Mouse (Mus musculus): Measurements from ENCODE around the gene Rfx1.
A peak's percentile ranks its signal among the peaks of the same experiment; 100 is the strongest.

The Rfx1 gene

DNA sequence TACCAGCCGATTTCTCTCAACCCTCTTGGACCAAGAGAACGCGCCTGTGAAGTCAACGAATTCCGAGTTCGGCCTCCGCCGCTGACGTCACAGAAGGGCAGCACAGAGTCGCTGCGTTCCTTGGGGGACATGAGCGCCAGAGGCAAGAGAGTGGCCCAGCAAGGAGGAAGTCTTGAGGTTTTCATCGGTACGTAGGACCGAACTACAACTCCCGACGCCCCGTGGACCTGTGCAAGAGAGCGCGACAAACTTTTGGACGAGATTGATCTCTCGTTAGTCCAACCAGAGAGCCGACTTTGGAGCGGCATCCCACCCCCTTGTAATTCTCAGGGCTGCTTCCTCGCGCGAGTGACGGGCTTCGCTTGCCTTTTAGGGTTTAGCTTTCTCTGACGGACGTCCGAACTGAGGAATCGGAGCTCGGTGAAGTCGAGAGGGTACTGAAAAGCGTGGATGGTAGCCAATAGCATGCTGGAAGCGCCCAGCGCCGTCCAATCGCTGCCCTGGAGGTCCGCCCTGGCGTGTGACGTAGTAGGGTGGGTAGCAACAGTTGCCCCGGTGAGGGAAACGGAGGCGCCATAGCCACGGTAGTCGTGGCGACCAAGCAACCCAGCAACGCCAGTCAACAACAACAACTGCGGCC is at the start of gene Rfx1:
Gene Rfx1 (plus strand): TSS at position 544 of the 640 bp plus-strand sequence.
- DNase-seq (ENCODE audit: low read depth, low spot score): peak; percentile 100

DNA sequence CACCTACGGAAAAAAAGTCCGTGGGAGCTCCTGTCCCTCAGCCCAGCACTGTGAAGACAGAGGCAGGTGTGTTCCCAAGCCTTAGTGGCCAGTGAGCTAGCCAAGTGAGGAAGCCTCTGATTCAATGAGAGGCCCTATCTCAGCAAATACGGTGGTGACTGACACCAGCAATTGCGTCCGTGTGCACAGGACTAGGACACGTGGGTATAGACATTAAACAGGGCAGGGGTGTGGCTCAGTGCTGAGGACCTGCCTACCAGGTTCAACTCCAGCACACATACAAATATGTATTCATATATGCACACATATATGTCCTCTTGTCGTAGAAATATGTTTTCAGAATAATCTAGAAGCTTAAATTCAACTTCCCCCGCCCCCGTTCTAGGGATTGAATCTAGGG is 46.9 kb upstream of the Rfx1 start:
- no peak for DNase-seq (ENCODE audit: low read depth, low spot score)

DNA sequence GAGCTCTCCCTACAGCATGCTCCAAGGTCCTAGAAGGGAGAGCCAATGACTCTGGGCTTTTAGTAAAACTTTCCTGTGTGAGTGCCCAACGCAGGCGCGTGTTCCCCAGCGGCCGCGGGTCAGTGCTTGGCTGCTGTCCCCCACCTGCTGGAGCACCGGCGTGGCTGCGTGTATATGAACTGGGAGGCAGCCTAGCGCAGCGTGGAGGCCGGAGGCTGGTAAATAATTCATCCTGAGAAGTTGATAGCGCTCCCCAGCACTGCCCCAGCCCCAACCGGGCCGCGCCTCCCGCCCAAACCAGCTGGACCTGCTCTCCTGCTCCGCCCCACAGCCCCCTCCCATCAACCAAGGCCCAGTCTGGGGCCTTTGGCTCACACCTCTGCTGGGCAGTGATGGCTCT is 45.5 kb upstream of the Rfx1 start, which contains the start of gene Palm3:
Gene Palm3 (plus strand): TSS at position 376 of the 400 bp plus-strand sequence.
- no peak for DNase-seq (ENCODE audit: low read depth, low spot score)

DNA sequence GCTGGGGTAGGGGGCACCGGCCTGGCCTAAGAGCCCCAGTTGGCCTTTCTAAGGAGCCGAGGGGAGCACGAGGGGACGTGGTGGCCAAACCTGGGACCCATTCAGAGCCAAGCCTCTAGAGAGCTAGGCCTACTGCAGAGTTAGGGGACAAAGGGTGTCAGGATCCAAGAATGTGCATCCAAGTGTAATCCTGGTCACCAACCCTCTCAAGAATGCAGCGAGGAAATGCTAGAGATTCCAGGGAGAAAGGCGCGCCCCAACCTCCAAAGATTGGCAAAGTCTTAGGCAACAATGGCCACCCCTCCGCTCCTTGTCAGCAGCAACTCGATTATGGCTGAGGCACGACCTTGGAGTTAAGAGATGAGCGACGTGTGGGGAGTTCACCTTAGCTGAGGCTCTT is 45.1 kb upstream of the Rfx1 start:
- no peak for DNase-seq (ENCODE audit: low read depth, low spot score)

DNA sequence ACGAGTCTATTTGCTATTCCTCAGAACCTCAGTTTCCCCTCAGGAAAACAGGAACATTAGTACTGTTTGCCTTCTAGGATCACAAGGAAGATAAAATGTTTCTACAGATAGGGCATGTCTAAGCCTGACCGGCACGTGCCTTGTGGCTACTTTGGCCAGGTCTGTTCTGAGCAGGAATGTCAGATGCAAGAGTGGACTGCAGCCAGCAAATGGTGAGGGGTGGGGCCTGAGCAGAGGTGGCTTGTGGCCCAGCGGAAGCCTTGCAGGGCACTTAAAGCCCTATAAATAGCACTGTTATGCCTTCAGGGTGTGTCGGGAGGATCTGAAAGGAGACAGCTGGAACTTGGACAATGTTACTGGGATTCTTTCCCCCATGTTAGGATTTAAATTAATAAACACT is 43.5 kb upstream of the Rfx1 start:
- no peak for DNase-seq (ENCODE audit: low read depth, low spot score)

DNA sequence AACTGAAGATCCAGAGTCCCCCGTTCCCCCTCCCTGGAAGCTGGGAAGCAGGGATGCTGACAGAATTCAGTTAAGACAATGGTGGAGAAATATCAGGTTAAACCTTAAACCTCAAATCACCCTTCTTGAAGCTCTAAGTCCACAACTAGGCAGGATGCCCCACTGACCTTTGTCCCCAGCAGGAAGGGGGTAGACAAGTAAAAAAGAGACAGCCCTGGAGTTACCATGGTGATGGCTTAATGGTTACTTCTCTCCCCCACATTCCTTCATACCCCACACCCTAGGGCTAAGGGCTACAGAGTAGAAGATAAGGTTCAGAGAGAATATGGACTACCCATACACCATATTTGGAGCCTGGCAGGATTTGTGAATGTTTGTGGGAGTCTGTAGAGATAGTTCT is 43.0 kb upstream of the Rfx1 start:
- no peak for DNase-seq (ENCODE audit: low read depth, low spot score)

DNA sequence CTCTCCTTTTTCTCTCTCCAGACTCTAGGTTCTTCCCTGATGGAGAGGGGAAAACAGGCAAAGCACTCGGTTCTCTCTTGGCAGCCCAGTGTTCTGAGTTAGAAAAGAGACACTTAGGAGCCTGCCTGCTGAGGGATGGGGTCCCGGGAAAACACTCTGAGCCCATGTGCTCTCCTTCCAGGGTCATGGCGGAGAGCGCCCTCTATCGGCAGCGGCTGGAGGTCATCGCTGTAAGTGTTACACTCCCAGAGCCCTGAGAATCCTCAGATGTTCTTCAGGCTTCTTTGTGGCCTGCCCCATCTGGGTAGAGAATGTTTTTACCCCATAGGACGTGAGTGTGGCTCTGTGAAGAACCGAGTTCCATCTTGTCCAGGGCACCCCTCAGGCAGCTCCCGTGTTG is 42.5 kb upstream of the Rfx1 start:
- peak; percentile 59 for DNase-seq (ENCODE audit: low read depth, low spot score)

DNA sequence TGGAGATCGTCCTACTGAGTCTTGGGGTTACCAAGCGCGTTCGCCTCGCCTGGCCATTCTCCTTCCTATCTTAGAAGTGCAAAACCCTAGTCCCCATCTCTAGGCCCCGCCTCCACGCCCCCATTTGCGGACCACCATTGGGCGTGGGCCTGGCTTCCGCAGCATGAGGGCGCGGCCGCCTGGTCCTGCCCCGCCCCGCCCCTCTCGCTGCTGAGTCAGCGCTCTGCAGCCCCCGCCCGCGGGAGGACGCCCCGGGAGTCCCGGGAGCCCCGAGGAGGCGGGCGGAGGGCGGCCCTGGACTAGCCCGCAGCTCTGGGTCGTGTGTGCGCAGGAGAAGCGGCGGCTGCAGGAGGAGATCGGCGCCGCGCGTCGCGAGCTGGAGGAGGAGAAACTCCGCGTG is 40.8 kb upstream of the Rfx1 start:
- no peak for DNase-seq (ENCODE audit: low read depth, low spot score)

DNA sequence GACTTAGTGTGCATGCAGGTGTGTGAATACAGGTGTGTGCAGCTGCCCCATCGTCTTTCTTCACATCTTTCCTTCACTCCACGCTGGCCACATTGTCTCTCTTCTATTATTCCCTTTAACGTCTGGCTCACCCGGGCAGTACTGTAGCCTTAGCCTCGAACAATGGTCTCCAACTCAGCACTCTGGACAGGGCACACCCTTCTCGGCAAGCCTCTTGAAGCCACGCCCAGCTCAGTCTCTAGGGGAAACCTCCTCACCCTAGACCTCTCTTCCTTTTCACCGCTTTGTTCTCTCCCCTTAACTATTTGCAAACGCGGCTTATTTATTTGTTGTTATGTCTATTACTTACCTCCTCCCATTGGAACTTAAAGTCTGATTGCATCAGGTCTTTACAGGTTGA is 39.2 kb upstream of the Rfx1 start:
- peak; percentile 44 for DNase-seq (ENCODE audit: low read depth, low spot score)

DNA sequence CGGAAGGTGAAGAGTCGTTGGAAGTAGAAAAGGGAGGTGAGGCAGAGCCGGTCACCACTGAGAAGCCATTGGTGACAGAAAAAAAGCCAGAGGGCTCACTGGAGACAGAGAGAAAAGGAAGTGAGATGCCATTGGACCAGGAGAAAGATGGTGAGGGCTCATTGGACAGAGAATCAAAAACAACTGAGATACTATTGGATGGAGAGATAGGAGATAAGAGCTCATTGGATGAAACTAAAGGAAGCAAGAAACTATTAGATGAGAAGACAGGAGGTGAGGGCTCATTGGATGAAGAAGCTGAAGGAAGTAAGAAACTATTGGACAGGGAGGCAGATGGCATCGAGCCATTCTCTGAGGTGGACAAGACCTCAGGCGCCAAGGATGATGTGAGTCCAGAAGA is 37.4 kb upstream of the Rfx1 start:
- peak; percentile 23 for DNase-seq (ENCODE audit: low read depth, low spot score)

DNA sequence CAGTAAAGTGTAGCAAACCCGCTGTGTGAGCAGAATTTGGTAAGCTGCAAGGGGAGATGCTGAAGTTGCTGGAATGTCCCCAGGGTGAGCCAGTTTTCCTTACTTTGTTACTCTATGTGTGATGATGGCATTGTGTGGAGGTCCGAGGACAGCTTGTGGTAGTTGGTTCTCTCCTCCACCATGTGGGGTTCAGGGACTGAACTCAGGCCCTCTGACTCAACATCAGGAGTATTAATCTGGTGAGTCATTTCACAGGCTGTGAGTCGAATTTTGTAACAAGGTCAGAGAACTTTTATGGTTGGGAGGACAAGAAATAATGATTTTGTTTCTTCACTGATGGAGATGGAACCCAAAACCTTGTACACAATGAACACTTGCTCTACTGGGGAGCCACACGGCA is 33.9 kb upstream of the Rfx1 start:
- no peak for DNase-seq (ENCODE audit: low read depth, low spot score)

DNA sequence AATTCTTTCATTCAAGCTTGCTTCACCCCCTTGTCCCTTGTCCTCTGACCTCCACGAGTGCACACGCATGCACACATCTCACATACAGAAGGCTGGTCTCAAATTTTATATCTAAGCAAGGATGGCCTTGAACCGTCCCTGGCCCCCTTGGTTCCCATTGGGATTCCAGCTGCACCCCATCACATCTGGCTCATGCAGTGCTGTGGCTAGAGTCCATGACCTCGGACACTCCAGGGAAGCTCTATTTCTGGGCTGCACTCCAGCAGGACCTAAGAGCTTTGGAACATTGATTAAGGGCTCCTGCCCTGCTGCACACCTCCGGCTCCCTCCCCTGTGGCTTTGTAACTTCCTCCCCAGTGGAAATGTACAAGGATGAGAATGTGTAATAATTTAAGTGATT is 28.6 kb upstream of the Rfx1 start:
- DNase-seq (ENCODE audit: low read depth, low spot score): no peak

DNA sequence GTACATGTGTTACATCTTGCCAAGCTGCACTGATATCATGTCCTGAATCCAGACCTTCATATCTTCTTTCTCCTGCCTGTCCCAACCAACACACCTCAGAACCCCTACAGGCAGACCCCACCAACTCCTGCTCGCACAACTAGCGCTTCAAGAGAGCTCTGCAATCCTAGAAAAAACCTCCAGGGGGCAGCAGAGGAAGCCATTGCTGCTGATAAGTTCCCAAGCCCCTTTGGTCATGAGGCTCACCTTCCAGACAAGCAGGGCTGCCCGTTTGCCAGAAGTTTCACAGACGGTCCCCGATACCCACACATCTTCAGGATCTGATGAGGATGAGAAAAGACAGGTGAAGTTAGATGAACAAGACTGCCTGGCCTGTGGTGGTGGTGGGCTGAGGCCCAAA is 27.6 kb upstream of the Rfx1 start:
- peak; percentile 77 for DNase-seq (ENCODE audit: low read depth, low spot score)

DNA sequence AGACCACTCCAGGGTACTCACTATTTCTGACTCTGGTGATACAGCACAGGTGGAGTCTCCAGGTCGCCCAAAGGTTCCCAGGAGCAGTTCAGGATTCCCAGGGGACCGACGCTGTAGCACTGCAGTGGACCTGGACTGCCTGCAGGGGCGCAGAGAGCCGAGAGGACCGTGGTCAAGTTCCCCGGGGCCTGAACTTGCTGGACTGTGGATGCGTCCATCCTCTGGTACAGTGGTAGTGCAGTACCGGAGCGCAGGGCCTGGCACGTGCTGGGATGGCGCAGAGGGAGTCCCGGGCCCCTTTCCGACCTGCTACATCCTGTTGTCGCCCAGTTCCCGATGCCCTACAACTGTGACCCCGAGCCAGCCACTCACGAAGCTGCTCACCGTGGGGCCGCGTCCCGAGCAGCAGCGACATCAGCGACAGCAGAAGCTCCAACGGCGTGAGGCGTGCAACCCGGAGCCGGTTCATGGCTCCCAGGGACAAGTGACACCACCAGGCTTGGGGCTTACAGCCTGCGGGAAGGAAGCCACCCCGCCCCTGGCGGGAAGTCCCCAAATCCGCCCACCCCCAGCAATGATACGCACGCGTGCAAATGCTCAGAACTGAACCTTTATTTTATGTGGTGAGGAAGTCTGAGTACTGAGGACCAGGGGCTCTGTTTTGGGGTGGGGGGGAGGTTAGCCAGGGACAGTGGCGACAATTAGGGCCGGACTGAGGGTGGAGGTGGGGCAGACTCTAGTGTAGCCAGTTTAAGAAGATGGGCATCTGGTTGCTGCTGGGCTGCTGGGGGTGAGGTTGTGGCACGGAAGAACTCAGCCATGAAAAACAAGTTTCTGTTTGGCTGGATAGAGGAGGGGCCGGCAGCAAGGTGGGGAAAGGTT is 24.3 kb upstream of the Rfx1 start, which contains the start of gene Il27ra:
Gene Il27ra (minus strand): TSS at position 524 of the 882 bp plus-strand sequence.
- no peak for DNase-seq (ENCODE audit: low read depth, low spot score)

DNA sequence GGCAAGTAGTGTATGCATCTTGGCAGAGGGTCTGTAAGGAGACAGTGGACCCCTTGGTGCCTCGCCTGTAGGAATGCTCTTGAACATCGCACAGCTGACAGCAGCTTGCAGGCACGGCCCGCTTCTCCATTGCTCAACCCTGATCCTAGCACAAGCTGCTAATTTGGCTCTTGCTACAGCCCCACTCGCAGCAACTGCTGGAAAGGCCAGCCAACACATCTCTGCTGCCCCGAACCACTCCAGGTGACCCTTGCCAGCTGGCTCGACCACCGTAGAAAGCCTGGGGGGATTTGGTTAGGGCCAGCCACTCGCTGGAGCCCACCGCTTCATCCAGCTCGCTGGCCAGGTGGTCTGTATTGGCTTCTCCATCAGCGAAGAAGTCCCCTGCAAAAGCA is 23.7 kb upstream of the Rfx1 start:
- no peak for DNase-seq (ENCODE audit: low read depth, low spot score)

DNA sequence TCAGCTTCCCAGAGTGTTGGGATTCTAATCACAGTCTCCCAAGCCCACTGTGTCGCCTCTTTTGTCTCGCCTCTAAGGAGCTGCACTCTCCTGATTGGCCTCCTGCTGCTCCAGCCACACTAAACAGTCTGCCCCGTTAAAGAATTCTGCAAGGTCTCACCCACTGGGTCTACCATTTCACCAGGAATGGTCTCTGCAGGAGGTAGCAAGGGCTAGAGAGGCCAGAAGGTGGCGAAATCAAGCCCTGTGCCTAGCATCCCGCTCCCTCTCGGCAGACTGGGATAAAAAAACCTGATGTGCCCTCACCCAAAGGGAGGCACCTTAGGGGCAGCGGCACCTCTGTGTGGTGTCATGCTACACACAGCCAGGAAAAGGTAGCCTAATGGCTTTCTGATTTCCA is 22.5 kb upstream of the Rfx1 start:
- DNase-seq (ENCODE audit: low read depth, low spot score): no peak

DNA sequence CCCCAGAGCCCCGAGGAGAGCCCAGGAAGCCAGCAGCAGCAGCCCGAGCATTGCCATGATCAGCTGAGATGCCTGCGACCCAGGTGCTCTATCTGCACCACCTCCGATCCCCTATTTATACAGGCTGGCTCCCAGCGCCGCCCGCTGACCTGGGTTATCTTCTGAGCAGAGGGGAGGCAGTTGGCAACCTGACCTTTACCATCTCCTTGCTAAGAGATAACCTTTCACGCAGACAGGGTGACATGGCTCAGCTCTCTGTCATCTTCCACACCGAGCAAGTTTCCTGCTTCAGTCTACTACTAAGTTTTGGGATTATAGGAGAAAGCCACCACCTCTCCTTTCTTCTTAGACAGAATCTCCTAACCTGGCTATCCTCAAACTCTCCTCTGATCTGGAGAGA is 21.7 kb upstream of the Rfx1 start, which contains the start of gene Rln3:
Gene Rln3 (minus strand): TSS at position 101 of the 400 bp plus-strand sequence.
- DNase-seq (ENCODE audit: low read depth, low spot score): no peak

DNA sequence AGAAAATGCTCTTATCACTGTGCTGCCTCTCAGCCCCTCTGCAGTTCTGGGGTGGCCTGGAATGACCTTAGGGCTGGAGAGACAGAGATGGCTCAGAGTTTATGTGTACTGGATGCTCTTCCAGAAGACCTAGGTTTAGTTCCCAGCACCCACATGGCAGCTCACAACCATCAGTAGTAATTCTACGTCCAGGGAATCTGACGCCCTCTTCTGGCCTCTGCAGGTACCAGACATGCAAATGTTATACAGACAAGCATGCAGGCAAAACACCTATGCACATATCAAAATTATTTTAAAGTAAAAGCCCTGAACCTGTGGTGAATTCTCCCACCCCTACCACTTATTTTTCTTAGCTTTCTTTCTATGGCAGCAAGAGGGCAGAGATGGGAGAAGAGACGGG is 20.1 kb upstream of the Rfx1 start:
- DNase-seq (ENCODE audit: low read depth, low spot score): no peak

DNA sequence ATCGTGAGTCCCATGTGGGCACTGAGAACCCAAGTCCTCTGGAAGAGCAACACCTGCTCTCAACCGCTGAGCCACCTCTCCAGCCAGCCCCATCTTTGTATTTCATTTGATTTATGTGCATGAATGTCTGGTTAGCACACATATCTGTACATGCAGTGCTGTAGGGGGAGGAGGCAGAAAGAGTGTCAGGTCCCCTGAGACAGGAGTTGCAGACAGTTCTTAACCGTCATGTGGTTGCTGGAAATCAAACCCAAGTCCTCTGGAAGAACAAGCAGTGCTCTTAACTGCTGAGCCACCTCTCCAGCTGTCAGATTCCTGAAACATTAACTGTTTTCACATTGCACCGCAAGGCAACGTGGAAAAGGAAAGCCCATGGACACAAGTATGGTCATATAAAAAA is 18.5 kb upstream of the Rfx1 start:
- no peak for DNase-seq (ENCODE audit: low read depth, low spot score)

DNA sequence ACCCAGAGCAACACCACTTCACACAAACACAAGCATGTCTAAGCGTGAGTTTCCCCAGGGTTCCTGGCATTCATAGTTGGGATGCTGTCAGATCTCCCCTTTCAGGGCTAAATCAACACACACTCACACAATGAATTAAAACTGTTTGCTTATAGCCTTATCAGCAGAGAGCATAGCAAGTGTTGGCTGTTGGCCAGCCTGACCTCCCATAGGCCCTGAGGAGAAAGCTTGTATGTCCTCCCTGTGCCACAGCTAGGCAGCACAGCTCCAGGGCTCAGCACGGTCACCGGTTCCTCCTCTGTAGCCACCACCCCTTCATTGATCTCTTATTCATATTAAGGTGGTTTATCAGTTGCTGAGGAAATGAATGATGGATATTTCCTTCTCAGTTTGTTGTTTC is 13.9 kb upstream of the Rfx1 start:
- DNase-seq (ENCODE audit: low read depth, low spot score): no peak

DNA sequence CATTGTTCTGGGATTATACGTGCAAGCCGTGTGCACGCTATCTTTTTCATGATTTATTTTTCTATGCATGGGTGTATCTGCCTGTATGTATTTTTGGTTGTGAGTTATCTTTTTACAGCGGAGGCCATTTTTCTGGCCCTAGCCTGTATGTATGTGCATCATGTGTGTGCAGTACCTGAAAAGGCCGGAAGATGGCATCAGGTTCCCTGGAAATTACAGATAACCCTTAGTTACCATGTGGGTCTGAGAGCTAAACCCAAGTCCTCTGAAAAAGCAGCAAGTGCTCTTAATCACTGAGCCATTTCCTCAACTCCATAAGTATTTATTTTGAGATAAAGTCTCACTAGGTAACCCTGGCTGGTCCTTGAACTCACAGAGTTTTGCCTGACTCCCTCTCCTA is 13.4 kb upstream of the Rfx1 start:
- no peak for DNase-seq (ENCODE audit: low read depth, low spot score)

DNA sequence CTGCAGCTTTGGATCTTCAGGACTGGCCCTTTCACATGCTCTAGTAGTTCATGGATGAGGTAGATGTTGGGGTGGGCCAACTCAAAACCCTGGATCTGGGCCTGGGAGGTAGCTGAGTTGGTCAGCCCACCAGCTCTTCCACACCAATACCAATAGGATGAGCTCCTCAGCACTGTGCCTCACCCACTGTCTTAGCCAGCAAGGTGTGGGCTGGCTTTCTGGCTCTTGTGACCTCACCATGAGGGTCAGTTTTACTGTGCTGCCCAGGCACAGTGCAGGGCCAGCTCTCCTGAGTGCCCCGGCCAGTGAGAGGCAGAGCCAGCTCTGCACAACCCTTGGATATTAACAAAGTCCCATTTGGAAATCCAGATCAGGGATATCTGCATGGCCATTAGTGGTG is 8.8 kb upstream of the Rfx1 start:
- DNase-seq (ENCODE audit: low read depth, low spot score): no peak

DNA sequence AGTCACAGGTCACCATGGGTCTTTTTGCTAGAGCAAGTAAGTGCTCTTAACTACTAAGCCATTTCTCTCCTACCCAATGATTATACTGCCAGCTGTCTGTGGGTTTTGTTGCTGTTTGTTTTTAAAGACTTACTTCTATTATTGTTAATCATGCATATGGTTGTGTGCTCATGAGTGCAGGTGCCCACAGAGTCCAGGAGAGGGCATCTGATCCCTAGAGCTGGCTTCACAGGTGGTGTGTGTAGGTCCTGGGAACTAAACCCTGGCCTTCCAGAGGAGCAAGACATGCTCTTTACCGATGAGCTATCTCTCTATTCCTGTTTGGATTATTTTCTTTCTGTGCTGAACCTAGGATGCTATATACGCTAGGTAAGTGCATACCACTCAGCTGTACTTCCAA is 7.4 kb upstream of the Rfx1 start:
- DNase-seq (ENCODE audit: low read depth, low spot score): peak; percentile 26

Measured in A20 (cell line).